Comparison of ENCODE assay signal across 21 mouse cellular contexts in the genomic region with DNA sequence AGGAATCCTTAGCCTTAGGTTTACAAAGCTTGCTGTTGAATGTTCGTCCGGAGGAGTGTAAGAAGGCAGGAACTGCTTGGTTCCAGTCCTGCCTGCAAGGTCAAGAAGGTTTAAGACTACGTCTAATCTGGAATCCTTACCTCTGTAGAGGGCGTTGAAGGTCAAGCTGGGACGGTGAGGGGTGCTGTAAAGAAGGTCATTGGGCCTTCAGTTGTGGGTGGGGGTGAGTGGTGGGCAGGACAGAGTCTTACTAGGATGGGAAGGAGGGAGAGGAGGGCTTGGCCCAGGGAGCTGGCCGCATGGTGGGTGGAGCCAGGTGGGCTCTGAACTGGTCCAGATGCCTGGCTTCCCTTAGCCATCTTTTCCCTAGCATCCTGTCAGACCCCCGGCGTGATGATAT. TPM values are rescaled to one million over a fixed set of nuclear protein-coding genes. Genes with fewer than 3 reads are reported as not detected.
DNase-seq lines count a peak whose midpoint lies in the region; ATAC-seq and TF ChIP-seq lines count a peak whose summit lies in the region.
"Had no signal": no experiment of that assay in that cellular context is flagged by ENCODE, and none has a peak within 500 bp of the region (broad histone marks: within the 10 kb centered on the region; RNA-seq: fewer than 3 reads in every experiment).

No protein-coding gene starts in this region.

- peaks cover 7% of the 10 kb centered on the region; the same call in 1 of the 2 replicates for H3K4me1 ChIP-seq in kidney, adult 2 months (ENCODE audit: control insufficient read depth, insufficient read depth, low read length)
- H3K4me1 ChIP-seq in lung, postnatal 0 days (ENCODE audit: insufficient read depth, low read depth, low read length) = no peaks in the 10 kb centered on the region
- H3K4me1 ChIP-seq: forebrain, embryonic 15.5 days; midbrain, embryonic 10.5 days; neural tube, embryonic 15.5 days had no signal

- no peak overlapping the region for H3K9ac ChIP-seq in lung, postnatal 0 days (replicated peaks; ENCODE audit: low read depth)
- H3K9ac ChIP-seq: forebrain, embryonic 15.5 days; hindbrain, embryonic 14.5 days; limb, embryonic 12.5 days; liver, embryonic 15.5 days; neural tube, embryonic 15.5 days had no signal

- intact Hi-C loops in gastrocnemius, adult 2 months (cut with DNase I) = loop anchor here (1.0 kb wide), 1 partner anchor 82 kb away; no protein-coding TSS in a partner anchor

- no peak for DNase-seq in gastrocnemius, adult 2 months
- DNase-seq in gastrocnemius, postnatal 10 days = no peak
- no peak for DNase-seq in kidney, adult 2 months
- DNase-seq in kidney, adult 18-20 months = no peak
- no peak for DNase-seq in lung, postnatal 0 days (ENCODE audit: low spot score)
- DNase-seq in lung, adult 18-20 months = no peak
- no peak for DNase-seq in frontal cortex, postnatal 14 days (ENCODE audit: low spot score in 2 of 2)
- DNase-seq in left cerebral cortex, adult 11 months (ENCODE audit: low spot score) = no peak
- DNase-seq: cerebellum, adult 11-12 months; cerebellum, postnatal 10 days; gastrocnemius, postnatal 25 days; kidney, adult 8-10 months; lung, postnatal 10 days had no signal

- no peaks in the 10 kb centered on the region for H3K9me3 ChIP-seq in lung, postnatal 0 days (ENCODE audit: low read length)
- H3K9me3 ChIP-seq: embryonic facial prominence, embryonic 10.5 days; forebrain, embryonic 15.5 days; limb, embryonic 12.5 days; liver, embryonic 15.5 days; midbrain, embryonic 10.5 days; neural tube, embryonic 15.5 days had no signal

- 67% methylated on average over 8 of the region's 8 CpGs for WGBS in kidney, adult 2 months
- 71% methylated on average over 8 of the region's 8 CpGs for WGBS in lung, postnatal 0 days

- no peak overlapping the region for H3K4me3 ChIP-seq in gastrocnemius, adult 2 months
- H3K4me3 ChIP-seq in kidney, adult 2 months (ENCODE audit: insufficient read depth, low read depth, low read length) = no peak overlapping the region
- H3K4me3 ChIP-seq in lung, postnatal 0 days (ENCODE audit: low read depth, low read length) = no peak overlapping the region
- H3K4me3 ChIP-seq: embryonic facial prominence, embryonic 10.5 days; forebrain, embryonic 15.5 days; limb, embryonic 12.5 days; liver, embryonic 15.5 days; midbrain, embryonic 10.5 days; neural tube, embryonic 15.5 days had no signal

- ATAC-seq in lung, postnatal 0 days = no peak
- ATAC-seq: forebrain, embryonic 15.5 days; inflammation-experienced regulatory T-cells, adult 6 months had no signal

- TF ChIP-seq POLR2A in kidney, adult 2 months (IDR thresholded peaks at IDR 0.05; ENCODE audit: low read depth, low read length) = no peak

- H3K27me3 ChIP-seq in kidney, adult 2 months (replicated peaks; ENCODE audit: control insufficient read depth, insufficient read depth, low read length) = no peaks in the 10 kb centered on the region
- H3K27me3 ChIP-seq in lung, postnatal 0 days (replicated peaks; ENCODE audit: insufficient read depth, low read length) = no peaks in the 10 kb centered on the region
- H3K27me3 ChIP-seq: forebrain, embryonic 15.5 days; limb, embryonic 12.5 days; liver, embryonic 15.5 days; neural tube, embryonic 15.5 days had no signal

- H3K4me2 ChIP-seq in lung, postnatal 0 days (replicated peaks; ENCODE audit: low read depth, low read length) = no peak overlapping the region
- H3K4me2 ChIP-seq: forebrain, embryonic 15.5 days; hindbrain, embryonic 14.5 days; limb, embryonic 12.5 days; liver, embryonic 15.5 days; neural tube, embryonic 15.5 days had no signal

- H3K27ac ChIP-seq in gastrocnemius, adult 2 months = peak overlapping the region; percentile 70
- peak overlapping the region; percentile 53 for H3K27ac ChIP-seq in kidney, adult 2 months (ENCODE audit: insufficient read depth, low read depth, low read length)
- H3K27ac ChIP-seq in lung, postnatal 0 days (ENCODE audit: low read length) = peak overlapping the region; percentile 22
- H3K27ac ChIP-seq: forebrain, embryonic 15.5 days; hindbrain, embryonic 14.5 days; limb, embryonic 12.5 days; midbrain, embryonic 10.5 days; neural tube, embryonic 15.5 days had no signal

- TF ChIP-seq EP300 in lung, postnatal 0 days (IDR thresholded peaks at IDR 0.05) = no peak

- no peak for TF ChIP-seq CTCF in gastrocnemius, adult 2 months (IDR thresholded peaks at IDR 0.05)
- TF ChIP-seq CTCF in kidney, adult 2 months (conservative IDR thresholded peaks at IDR 0.05; ENCODE audit: insufficient read depth, insufficient read length, low read depth, low read length) = no peak
- no peak for TF ChIP-seq CTCF in lung, postnatal 0 days (IDR thresholded peaks at IDR 0.05)

- no peaks in the 10 kb centered on the region for H3K36me3 ChIP-seq in kidney, adult 2 months (ENCODE audit: control insufficient read depth, insufficient read depth, low read length)
- no peaks in the 10 kb centered on the region for H3K36me3 ChIP-seq in lung, postnatal 0 days (ENCODE audit: insufficient read depth, low read length)

RNA-seq across cellular contexts. Expression of gene B130006D01Rik, which starts 48.3 kb away (rescaled TPM):
- total RNA-seq in gastrocnemius, adult 2 months (2021) = under 1 TPM; 0.28 to 0.45 TPM
- total RNA-seq in gastrocnemius, postnatal 10 days (2021) = under 1 TPM; 0.42 to 0.90 TPM
- polyA plus RNA-seq in kidney, adult 2 months (2012; rRNA removed) = 0.03 and 0.07 TPM in 2 replicates
- polyA plus RNA-seq in lung, postnatal 0 days (2015; fragmentation: Nextera tagmentation; extraction: Ambion mirVana) = 0.42 and 0.61 TPM in 2 replicates

RNA-seq across cellular contexts. Expression of gene Phospho1, which starts 52.6 kb away (rescaled TPM):
- 100 to 1,000 TPM; 274 to 394 TPM for total RNA-seq in gastrocnemius, adult 2 months (2021)
- 100 to 1,000 TPM; 131 to 134 TPM for total RNA-seq in gastrocnemius, postnatal 10 days (2021)
- 26.4 and 46.5 TPM in 2 replicates for polyA plus RNA-seq in kidney, adult 2 months (2012; rRNA removed)
- polyA plus RNA-seq in lung, postnatal 0 days (2015; fragmentation: Nextera tagmentation; extraction: Ambion mirVana) = 1.3 and 1.6 TPM in 2 replicates
- polyA plus RNA-seq: embryonic facial prominence, embryonic 10.5 days; forebrain, embryonic 15.5 days; inflammation-experienced regulatory T-cells, adult 6 months; limb, embryonic 12.5 days had no signal

RNA-seq across cellular contexts. Expression of gene Zfp652, which starts 59.2 kb away (rescaled TPM):
- 100 to 1,000 TPM in 1 of 2 experiments, 10 to 100 TPM in 1; 94.6 to 110 TPM for total RNA-seq in gastrocnemius, adult 2 months (2021)
- total RNA-seq in gastrocnemius, postnatal 10 days (2021) = 10 to 100 TPM; 51.1 to 54.5 TPM
- polyA plus RNA-seq in kidney, adult 2 months (2012; rRNA removed) = 10.9 and 11.4 TPM in 2 replicates
- polyA plus RNA-seq in lung, postnatal 0 days (2015; fragmentation: Nextera tagmentation; extraction: Ambion mirVana) = 18.5 and 19.6 TPM in 2 replicates
